Mouse (Mus musculus) cerebellum, postnatal 10 days (tissue): ENCODE measurements around the gene Pptc7.

Experiments used
- DNase-seq, 2 experiments: peaks; one replicate each; pipeline ENCODE4 v3.0.0; 2021; ENCODE audit warnings: mixed read lengths in 2 of 2

The Pptc7 gene

GRCm38 (mm10) chr5:122336554-122337294 lies 52.6 kb downstream of the Pptc7 start:
- DNase-seq = no peak

GRCm38 (mm10) chr5:122342874-122343273 lies 58.7 kb downstream of the Pptc7 start:
- no peak for DNase-seq

DNA sequence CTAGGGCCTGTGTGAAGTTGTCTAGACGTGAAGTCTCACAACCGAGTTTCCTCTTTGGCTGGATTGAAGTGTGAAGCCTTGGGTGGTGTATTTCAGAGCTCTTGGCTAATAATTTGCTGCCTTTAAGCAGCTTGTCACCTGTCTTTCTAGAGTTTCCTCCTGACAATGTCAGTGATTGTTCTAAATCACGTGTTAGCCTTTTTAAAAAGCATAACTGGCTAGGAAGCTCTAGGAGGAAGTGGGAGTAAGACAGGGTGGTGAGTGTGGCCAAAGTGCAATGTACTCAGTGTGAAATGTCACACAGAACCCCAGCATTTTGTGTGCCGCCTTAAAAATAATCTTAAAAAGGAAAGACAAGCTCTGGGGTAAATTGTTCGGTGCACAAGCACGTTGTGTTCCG lies 59.6 kb downstream of the Pptc7 start:
- no peak for DNase-seq

- DNase-seq = peak; percentile 88 to 90
Measured at GRCm38 (mm10) chr5:122344260-122344659, 60.1 kb downstream of the Pptc7 start.

- DNase-seq = peak; percentile 50 to 64
Measured at GRCm38 (mm10) chr5:122345777-122346176, 61.6 kb downstream of the Pptc7 start.

DNA sequence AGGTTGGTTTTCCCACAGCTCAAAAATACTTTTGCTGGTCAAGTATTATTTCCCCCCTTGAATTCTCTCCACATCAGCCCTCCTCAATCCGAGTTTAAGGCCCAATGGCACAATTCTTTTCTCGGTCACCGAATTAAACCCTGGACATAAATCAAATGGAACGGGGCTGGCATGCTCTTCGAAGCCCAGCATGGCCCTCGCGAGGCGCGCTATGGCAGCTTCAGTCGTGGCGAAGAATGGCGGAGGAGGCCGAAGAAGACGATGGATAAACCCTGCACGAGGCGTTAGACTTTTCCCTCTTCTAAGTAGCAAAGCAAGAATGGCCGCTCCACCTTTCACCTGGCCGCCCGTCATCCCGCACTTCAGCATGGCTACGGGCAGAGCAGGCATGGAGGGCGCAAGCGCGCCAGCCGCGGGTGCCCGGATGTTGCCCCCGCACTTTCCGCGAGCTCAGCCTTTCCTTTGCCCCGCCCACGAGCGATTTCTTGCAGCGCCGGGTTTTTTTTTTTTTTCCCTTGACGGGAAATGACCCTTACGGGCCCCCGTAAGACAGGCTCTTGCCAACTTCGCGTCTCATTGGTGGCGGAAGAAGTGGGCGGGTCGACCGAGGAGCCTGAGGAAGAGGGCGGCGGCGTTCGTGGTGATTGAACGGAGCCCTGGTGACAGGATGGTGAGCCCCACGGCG lies 69.8 kb downstream of the Pptc7 start, which contains the start of the genes Rad9b and Vps29:
TSS of gene Rad9b (minus strand) at position 427 of the 685 bp plus-strand sequence.
TSS of gene Vps29 (plus strand) at position 563 of the 685 bp plus-strand sequence.
- peak; percentile 100 for DNase-seq

- DNase-seq = no peak
Measured at GRCm38 (mm10) chr5:122354492-122355067, 70.4 kb downstream of the Pptc7 start.

DNA sequence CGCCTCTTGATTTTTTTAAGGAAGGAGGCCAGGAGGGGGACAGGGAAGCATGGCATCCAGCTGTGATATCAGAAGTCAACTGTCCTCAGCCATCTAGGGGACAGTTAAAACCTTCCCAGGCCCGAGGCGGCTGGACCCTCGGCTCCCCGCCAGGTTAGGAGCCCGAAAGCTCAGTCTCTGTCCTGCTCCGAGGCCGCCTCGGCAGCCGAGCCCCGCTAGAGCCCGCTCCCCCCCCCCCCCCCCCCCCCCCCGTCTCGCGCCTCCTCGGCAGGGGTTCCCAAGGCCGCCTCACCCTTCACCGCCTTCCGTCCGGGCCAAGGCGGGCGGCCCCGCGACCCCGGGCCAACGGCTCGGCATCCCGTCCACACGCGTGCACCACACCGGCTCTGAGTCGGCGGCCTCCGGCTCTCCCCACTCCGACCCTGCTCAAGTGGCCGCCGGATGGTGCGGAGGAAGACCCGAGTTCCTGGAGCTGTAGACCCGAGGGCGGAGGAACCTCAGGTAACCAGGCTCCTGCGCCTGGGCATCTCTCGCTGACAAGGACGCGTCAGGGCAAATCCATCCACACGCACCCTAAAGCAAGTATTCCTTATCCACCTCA lies 87.5 kb downstream of the Pptc7 start, which contains the start of gene Gpn3:
TSS of gene Gpn3 (plus strand) at position 286 of the 601 bp plus-strand sequence.
- DNase-seq = peak; percentile 65 to 72

GRCm38 (mm10) chr5:122372192-122372769 lies 88.1 kb downstream of the Pptc7 start, which contains the start of gene Fam216a:
Gene Fam216a (minus strand): TSS chr5:122372364.
- DNase-seq = peak; percentile 99 to 100

GRCm38 (mm10) chr5:122372878-122373277 lies 88.7 kb downstream of the Pptc7 start:
- DNase-seq = peak; percentile 37 to 58
